Mouse (Mus musculus): ENCODE measurements around the gene Mrap.

DNA sequence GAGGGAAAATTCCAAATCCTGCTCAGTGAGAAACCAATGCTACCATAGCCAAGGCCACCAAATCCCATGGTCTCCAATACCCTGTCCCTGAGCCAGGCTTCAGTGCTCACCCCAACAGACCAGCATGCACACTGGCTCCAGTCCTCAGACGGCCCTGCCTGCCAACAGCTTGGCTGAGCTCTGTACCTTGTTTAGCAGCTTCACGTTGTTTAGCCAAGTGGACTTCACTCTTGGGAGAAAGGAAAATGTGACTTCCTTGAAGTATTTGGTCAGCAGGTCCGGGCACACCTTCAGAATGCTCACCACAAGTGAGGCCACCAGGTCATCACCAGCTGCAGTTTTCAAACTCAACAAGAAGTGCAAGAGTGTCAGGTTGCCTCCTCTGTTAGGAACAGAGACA lies 54.5 kb downstream of the Mrap start:
- TF ChIP-seq POLR2A (IDR thresholded peaks at IDR 0.05; ENCODE audit: low read depth, low read length) (no peak), CTCF (conservative IDR thresholded peaks at IDR 0.05; ENCODE audit: insufficient read depth, insufficient read length, low read depth, low read length) (no peak)

Data from kidney, adult 2 months (tissue).